Mouse (Mus musculus) CD4-positive, CD25-positive, alpha-beta regulatory T cell, adult 4 months (primary cell): ENCODE data around the gene Prkcb. TPM values are rescaled to one million over a fixed set of nuclear protein-coding genes. Genes with fewer than 3 reads are reported as not detected.

Experiments used
- ATAC-seq: one replicate; pipeline ENCODE4 v1.8.0; 2017
- polyA plus RNA-seq, 2 experiments: library from polyadenylated mRNA; unstranded; fragments of 100-300 nt; shearing (Covaris generic); gene quantifications; one replicate each; pipeline ENCODE4 v1.2.1; 2017

Prkcb gene
- polyA plus RNA-seq, 2 experiments from 2014 or later = 64.4 to 70.8 TPM

GRCm38 (mm10) chr7:122470370-122471280, 182.1 kb downstream of the Prkcb start:
- peak; percentile 72 for ATAC-seq

GRCm38 (mm10) chr7:122472223-122472622, 183.7 kb downstream of the Prkcb start:
- no peak for ATAC-seq

GRCm38 (mm10) chr7:122475038-122475437, 186.5 kb downstream of the Prkcb start:
- no peak for ATAC-seq

- ATAC-seq = no peak
Observed at GRCm38 (mm10) chr7:122476697-122477096, 188.1 kb downstream of the Prkcb start.

DNA sequence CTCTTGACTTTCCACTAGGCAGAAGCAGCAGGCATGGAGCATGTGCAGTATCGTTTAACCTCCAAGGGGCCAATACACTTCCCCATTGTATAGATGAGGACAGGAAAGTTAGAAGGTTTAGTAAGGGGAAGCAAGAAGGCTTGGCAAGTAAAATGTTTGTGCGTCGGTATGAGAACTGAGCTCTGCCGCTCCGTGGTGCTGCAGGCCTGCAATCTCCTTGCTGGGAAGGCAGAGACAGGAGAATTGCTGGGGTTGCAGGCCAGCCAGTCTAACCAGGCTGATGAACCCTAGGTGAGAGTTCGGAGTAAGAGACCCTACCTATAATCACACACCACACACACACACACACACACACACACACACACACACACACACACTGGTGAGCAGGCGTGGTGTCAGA, 188.6 kb downstream of the Prkcb start:
- no peak for ATAC-seq

- ATAC-seq = no peak
Observed at GRCm38 (mm10) chr7:122477566-122478564, 189.3 kb downstream of the Prkcb start.

GRCm38 (mm10) chr7:122483949-122484348, 195.4 kb downstream of the Prkcb start:
- ATAC-seq = no peak

DNA sequence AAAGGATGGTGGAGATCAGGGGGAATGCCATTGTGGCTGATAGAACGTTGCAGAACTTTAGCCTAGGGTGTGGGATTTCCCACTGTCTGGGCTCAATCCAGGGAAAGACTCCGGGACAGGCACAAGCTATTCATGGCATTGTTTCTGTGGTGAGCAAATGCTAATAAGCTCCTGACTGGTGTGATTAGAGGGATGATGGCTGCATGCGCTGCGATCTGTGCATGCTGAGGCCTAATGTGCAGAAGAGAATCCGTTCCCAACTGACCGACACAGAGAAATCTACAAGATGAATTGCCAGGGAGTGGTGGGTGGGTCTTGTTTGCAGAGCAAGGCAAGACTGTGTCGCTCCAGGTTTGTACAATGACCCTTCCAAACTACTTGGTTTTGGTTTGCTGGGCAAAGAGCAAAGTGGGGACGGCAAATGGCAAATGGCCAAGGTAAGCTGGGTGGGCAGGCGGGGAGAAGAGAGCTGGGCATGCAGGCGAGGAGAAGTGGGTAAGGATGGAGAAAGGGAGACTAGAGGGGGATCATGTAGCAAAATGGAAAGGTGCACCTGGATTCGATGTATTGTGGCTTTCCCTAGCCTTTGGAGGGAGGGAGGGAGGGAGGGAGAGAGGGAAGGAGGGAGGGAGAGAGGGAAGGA, 199.5 kb downstream of the Prkcb start:
- no peak for ATAC-seq

GRCm38 (mm10) chr7:122492041-122492440, 203.5 kb downstream of the Prkcb start:
- no peak for ATAC-seq

- ATAC-seq = no peak
Observed at GRCm38 (mm10) chr7:122492936-122493335, 204.4 kb downstream of the Prkcb start.

DNA sequence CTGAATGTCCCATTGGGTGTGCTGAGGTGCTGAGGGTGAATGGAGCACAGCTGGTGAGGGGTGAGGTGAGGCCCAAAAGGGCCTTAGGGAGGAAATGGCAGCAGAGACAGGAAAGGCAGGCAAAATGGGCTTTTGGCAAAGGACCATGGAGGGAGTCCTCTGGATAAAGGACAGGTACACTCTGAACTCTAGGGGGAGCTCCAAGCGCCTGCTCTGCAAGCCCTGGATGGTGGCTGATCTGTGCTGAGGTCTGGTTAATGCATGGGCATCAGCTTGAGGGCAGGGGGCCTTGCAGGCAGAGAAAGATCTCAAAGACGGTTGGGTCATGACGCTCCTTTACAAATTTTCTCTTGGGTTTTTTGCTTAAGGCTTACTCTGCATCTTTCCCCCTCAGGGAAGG, 205.5 kb downstream of the Prkcb start:
- no peak for ATAC-seq

DNA sequence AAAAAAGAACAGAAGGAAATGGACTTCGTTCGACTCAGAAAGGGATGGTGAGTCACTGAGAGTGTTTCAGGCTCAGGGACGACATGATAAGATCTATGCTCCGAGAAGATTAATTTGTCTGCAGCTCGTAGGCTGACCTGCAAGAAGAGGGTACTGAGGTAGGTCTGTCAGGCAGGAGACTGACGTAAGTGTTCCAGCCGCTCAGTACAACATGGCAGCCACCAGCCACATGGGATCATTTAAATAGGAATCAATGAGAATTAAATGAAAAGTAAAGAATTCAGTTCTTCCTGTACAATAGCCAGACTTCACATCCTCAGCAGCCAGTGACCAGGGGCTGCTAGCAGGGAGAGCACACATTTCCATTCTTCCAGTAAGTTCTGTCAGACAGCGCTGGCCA, 209.0 kb downstream of the Prkcb start:
- no peak for ATAC-seq

DNA sequence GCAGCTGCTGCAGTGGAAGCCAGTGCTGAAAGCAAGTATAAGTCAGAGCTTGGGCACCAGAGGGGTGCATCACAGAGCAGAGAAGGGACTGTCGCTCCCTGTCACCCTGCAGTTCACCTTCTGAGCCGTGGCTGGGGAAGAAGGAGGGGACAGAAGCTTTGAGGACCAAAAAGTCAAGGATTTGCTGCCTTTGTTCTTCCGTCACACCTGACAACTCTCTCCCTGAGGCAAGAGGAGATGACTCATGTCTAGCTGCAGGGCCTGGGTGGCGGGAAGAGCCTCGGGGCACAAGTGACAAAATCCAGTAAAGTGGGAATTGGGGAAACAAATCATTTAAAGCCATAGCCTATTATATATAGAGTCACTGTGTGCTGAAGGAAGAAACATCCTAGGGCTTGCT, 209.9 kb downstream of the Prkcb start:
- ATAC-seq = no peak

DNA sequence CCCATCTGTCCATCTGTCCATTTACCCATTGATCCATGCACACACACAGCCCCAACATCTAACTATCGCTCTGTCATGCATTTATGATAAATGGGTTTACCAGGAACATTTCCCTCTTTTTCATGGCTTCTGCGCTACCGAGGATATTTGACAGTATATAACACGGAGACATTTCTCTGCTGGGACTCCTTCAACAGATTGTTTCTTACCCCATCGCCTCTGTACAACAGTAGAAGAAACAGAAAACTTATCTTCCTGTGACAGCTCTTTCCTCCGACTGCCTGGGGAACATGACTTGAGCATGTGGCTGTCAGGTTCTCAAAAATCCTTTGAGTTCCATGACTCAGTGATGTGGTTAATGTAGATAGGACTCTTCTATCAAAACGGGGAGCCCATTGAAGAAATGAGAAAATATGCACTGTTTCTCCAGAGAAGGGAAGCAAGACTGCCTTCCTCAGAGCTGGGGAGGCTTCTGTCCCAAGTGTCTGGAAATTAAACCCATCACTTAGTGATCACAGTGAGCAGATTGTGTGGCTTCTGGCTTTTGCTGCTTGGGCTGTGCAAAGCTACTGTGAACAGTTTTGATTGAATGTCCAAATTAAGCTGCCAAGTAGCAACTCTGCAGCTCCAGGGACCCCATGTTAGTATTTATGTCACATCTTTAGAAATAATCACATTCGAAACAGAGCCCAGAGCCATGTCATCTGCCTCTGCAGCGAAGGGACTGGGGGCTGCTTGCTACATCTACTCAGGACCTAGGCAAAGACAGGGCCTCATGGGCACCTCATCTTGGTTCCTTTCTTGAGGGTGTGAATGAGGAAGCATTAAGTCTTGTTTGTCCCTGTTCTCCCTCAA, 211.4 kb downstream of the Prkcb start:
- ATAC-seq = no peak

GRCm38 (mm10) chr7:122506467-122506866, 217.9 kb downstream of the Prkcb start:
- no peak for ATAC-seq

GRCm38 (mm10) chr7:122509903-122510302, 221.4 kb downstream of the Prkcb start:
- ATAC-seq = no peak

GRCm38 (mm10) chr7:122512430-122512966, 223.9 kb downstream of the Prkcb start:
- ATAC-seq = no peak

DNA sequence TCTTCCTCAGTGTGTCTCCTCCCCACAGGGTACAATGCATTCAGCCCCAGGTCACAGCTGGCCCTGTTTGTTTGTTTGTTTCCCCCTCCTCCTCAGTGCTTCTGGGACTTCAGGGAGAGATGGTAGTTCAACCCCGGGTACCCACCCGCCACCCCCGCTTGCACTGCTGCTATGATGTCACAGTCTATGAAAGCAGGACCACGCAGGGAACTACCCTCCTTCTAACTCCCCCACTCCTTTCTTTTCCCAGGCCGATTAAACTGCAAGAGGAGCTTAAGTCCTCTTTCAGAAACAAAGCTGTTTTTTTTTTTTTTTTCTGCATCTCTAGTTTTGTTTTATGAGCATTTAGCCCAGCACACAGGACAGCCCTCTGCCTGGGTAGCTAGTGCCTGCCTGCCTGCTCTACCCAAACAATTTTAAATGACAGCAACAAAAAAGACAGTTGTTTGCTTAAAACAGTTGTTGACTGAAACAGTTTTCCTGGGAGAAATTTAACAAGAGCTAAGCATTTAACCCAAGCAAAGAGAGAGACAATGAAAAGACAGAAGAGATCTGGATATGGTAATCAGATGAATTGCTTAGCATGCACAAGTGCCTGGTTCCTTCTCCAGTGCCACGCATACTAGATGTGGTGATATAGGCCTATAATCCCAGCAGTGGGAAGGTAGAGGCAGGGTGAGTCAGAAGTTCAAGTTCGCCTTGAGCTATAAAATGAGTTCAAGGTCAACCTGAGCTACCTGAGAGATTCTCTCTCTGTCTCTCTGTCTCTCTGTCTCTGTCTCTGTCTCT, 232.5 kb downstream of the Prkcb start:
- no peak for ATAC-seq

- no peak for ATAC-seq
Observed at GRCm38 (mm10) chr7:122528201-122528600, 239.7 kb downstream of the Prkcb start.

DNA sequence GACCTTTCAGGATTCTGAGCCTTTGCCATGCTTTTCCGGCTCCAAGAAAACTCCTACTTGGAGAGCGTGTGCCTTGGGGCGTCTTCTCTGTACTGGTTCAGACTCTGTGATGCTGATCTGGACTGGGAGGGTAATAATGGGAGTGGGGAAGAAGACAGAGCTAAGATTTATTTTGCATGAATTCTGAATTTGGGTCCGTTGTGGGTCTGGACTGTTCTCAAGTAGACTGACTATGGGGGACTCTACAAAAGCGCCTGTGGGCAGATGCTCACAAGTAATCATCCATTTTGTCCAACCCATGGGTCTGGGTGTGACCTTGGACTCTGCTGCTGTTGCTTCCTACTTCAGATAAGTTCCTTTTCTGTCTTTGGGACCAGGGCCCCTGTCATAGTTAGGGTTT, 240.1 kb downstream of the Prkcb start:
- no peak for ATAC-seq
